Mouse (Mus musculus): Measurements from ENCODE around the gene Lgals1.

DNA sequence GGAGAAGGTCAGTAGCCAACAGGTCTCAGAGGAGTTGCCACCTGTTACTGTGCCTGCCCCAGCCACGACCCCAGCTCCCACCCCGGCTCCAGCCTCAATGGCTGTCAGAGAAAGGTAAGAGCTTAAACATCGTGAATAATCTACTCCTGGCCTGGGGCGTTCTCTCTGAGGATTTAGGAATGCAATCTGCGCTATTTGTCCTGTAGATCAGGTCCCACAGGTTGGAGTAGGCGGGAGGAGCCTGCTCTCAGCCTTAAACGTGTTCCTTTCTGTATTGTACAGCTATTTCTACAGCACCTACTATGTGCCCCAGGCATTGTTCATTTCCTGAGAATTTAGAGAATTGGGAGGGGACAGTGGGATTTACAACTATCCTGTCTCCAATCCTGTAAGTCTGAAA is 18.1 kb upstream of the Lgals1 start:
- no peak for TF ChIP-seq POLR2A (IDR thresholded peaks at IDR 0.05; ENCODE audit: borderline replicate concordance, low read depth, low read length)
- no peak for TF ChIP-seq CTCF (IDR thresholded peaks at IDR 0.05; ENCODE audit: low read depth, low read length)

All from bone marrow macrophage, adult 2 months (primary cell).